Mouse (Mus musculus) bone marrow macrophage, adult 2 months (primary cell): ENCODE measurements around the gene Cel. TPM values are rescaled to one million over a fixed set of nuclear protein-coding genes. Genes with fewer than 3 reads are reported as not detected.
A peak's percentile ranks its signal among the peaks of the same experiment; 100 is the strongest.

Experiments
- H3K27ac ChIP-seq: 2 replicates; pipeline ENCODE4 v1.5.1; 2012; ENCODE audit warnings: low read depth, low read length; ENCODE audit not compliant: insufficient read depth
- H3K4me1 ChIP-seq: 2 replicates; pipeline ENCODE4 v1.6.1; 2012; ENCODE audit warnings: low read length; ENCODE audit not compliant: control insufficient read depth, insufficient read depth
- H3K4me3 ChIP-seq: 2 replicates; pipeline ENCODE4 v1.5.1; 2012; ENCODE audit warnings: mild to moderate bottlenecking, low read length, moderate library complexity; ENCODE audit not compliant: insufficient read depth
- CTCF ChIP-seq: IDR thresholded peaks from 2 replicates; pipeline ENCODE4 v1.5.1; 2012; ENCODE audit warnings: low read depth, mild to moderate bottlenecking, low read length, moderate library complexity
- POLR2A ChIP-seq: IDR thresholded peaks from 2 replicates; pipeline ENCODE4 v1.6.1; 2012; ENCODE audit warnings: mild to moderate bottlenecking, low read depth, low read length, borderline replicate concordance
- polyA plus RNA-seq: library from polyadenylated mRNA; stranded (reverse); fragments of >200 nt; gene quantifications from 2 replicates; pipeline ENCODE4 v1.2.4, GENCODE M21; 2012; ENCODE audit not compliant: missing spikeins, insufficient read depth, insufficient read length

Gene Cel
- polyA plus RNA-seq, 1 experiment = not detected

- TF ChIP-seq CTCF (no peak), POLR2A (no peak)
- Histone ChIP-seq H3K4me1 (peaks cover 65% of the 10 kb centered on the region), H3K4me3 (peak overlapping the region; percentile 6; the same call in 1 of the 2 replicates), H3K27ac (peak overlapping the region; percentile 96)
Observed at GRCm38 (mm10) chr2:28539206-28539605, 24.0 kb downstream of the Cel start.

- H3K27ac ChIP-seq = peak overlapping the region; percentile 96
- H3K4me3 ChIP-seq = no peak overlapping the region
- H3K4me1 ChIP-seq = peaks cover 65% of the 10 kb centered on the region
- no peak for TF ChIP-seq CTCF
- no peak for TF ChIP-seq POLR2A
Observed at GRCm38 (mm10) chr2:28538817-28539128, 24.4 kb downstream of the Cel start.

GRCm38 (mm10) chr2:28537995-28538816, 25.0 kb downstream of the Cel start:
- Histone ChIP-seq H3K27ac (peak overlapping the region; percentile 96), H3K4me3 (no peak overlapping the region), H3K4me1 (peaks cover 65% of the 10 kb centered on the region)
- TF ChIP-seq POLR2A (no peak), CTCF (no peak)

GRCm38 (mm10) chr2:28537634-28537920, 25.6 kb downstream of the Cel start:
- Histone ChIP-seq H3K4me1 (peaks cover 70% of the 10 kb centered on the region), H3K27ac (peak overlapping the region; percentile 96; the same call in 1 of the 2 replicates), H3K4me3 (no peak overlapping the region)
- TF ChIP-seq CTCF (no peak), POLR2A (no peak)

GRCm38 (mm10) chr2:28536766-28537633, 26.2 kb downstream of the Cel start:
- Histone ChIP-seq H3K27ac (peak overlapping the region; percentile 96; the same call in 1 of the 2 replicates), H3K4me3 (no peak overlapping the region), H3K4me1 (peaks cover 73% of the 10 kb centered on the region)
- no peak for TF ChIP-seq POLR2A
- no peak for TF ChIP-seq CTCF

GRCm38 (mm10) chr2:28536166-28536565, 27.0 kb downstream of the Cel start:
- Histone ChIP-seq H3K4me3 (no peak overlapping the region), H3K4me1 (peaks cover 69% of the 10 kb centered on the region), H3K27ac (peak overlapping the region; percentile 11; the same call in 1 of the 2 replicates)
- TF ChIP-seq CTCF = no peak
- no peak for TF ChIP-seq POLR2A

GRCm38 (mm10) chr2:28535650-28536049, 27.6 kb downstream of the Cel start:
- H3K27ac ChIP-seq = no peak overlapping the region
- no peak for TF ChIP-seq POLR2A
- no peak for TF ChIP-seq CTCF
- no peak overlapping the region for H3K4me3 ChIP-seq
- H3K4me1 ChIP-seq = peaks cover 65% of the 10 kb centered on the region

- Histone ChIP-seq H3K27ac (0 out of 2 replicates have a peak overlapping the region, but pooled peaks have one; percentile 3), H3K4me1 (peaks cover 61% of the 10 kb centered on the region), H3K4me3 (peak overlapping the region; percentile 61)
- TF ChIP-seq POLR2A = no peak
- no peak for TF ChIP-seq CTCF
Observed at GRCm38 (mm10) chr2:28535263-28535540, 28.0 kb downstream of the Cel start.

- no peak for TF ChIP-seq CTCF
- no peak for TF ChIP-seq POLR2A
- 0 out of 2 replicates have a peak overlapping the region, but pooled peaks have one; percentile 3 for H3K27ac ChIP-seq
- H3K4me1 ChIP-seq = peaks cover 62% of the 10 kb centered on the region
- peak overlapping the region; percentile 61 for H3K4me3 ChIP-seq
Observed at GRCm38 (mm10) chr2:28534436-28535262, 28.6 kb downstream of the Cel start.
